ENCODE assay signal across 8 mouse cellular contexts in genomic region chr2:3228475-3228874, GRCm38 (mm10). TPM values are rescaled to one million over a fixed set of nuclear protein-coding genes. Genes with fewer than 3 reads are reported as not detected.
DNase-seq lines count a peak whose midpoint lies in the region; ATAC-seq lines count a peak whose summit lies in the region.
"Had no signal": no experiment of that assay in that cellular context is flagged by ENCODE, and none has a peak within 500 bp of the region (broad histone marks: within the 10 kb centered on the region; RNA-seq: fewer than 3 reads in every experiment).

No protein-coding gene starts in this region.

- H3K4me2 ChIP-seq in lung, embryonic 16.5 days (ENCODE audit: low read depth, low read length): no peak overlapping the region

- H3K27me3 ChIP-seq in lung, embryonic 16.5 days (ENCODE audit: control insufficient read depth, insufficient read depth, low read depth, low read length): no peaks in the 10 kb centered on the region

- H3K27ac ChIP-seq in lung, embryonic 16.5 days (ENCODE audit: low read length): no peak overlapping the region

- H3K4me3 ChIP-seq in lung, embryonic 16.5 days (ENCODE audit: low read length): no peak overlapping the region
- H3K4me3 ChIP-seq: erythroblast, embryonic 14.5 days had no signal

- H3K4me1 ChIP-seq in lung, embryonic 16.5 days (replicated peaks; ENCODE audit: control insufficient read depth, insufficient read depth, low read length): no peaks in the 10 kb centered on the region

- no peaks in the 10 kb centered on the region for H3K9me3 ChIP-seq in lung, embryonic 16.5 days (ENCODE audit: control insufficient read depth, low read length)

- 70% methylated on average over 4 of the region's 4 CpGs for WGBS in lung, embryonic 16.5 days

- peak; percentile 16 for DNase-seq in layer of hippocampus, adult 11-12 months (ENCODE audit: low spot score)
- no peak for DNase-seq in layer of hippocampus, postnatal 25 days (ENCODE audit: extremely low spot score in 1 of 2, low spot score in 1 of 2)
- peak; percentile 77 for DNase-seq in ZHBTc4 (ENCODE audit: low read depth, low spot score)
- peak; percentile 23 for DNase-seq in heart, postnatal 4 days
- no peak for DNase-seq in urinary bladder, postnatal 14 days (ENCODE audit: low spot score)
- DNase-seq in urinary bladder, postnatal 25 days (ENCODE audit: low spot score): no peak

- H3K9ac ChIP-seq in lung, embryonic 16.5 days (ENCODE audit: low read length): no peak overlapping the region

- H3K36me3 ChIP-seq in lung, embryonic 16.5 days (ENCODE audit: control insufficient read depth, insufficient read depth, low read length): peaks cover 18% of the 10 kb centered on the region

- peak; percentile 49; the same call in 1 of the 2 replicates for ATAC-seq in lung, embryonic 16.5 days (ENCODE audit: low read depth)

RNA-seq across cellular contexts. Expression of gene Nmt2, which starts 55.5 kb away (rescaled TPM):
- total RNA-seq in layer of hippocampus, postnatal 25 days (2021): 10 to 100 TPM; 80.1 to 87.2 TPM
- total RNA-seq in heart, postnatal 4 days (2021): 10 to 100 TPM; 19.2 to 19.9 TPM
- 38.8 and 42.5 TPM in 2 replicates for polyA plus RNA-seq in lung, embryonic 16.5 days (2015; fragmentation: Nextera tagmentation; extraction: Ambion mirVana)

Comparison
In these comparisons a context has a peak if more than half of its experiments do, and no peak if none do; other contexts are left out.
1. DNase-seq: peak in layer of hippocampus, adult 11-12 months (single experiment), ZHBTc4 (single experiment) and heart, postnatal 4 days (single experiment); none in layer of hippocampus, postnatal 25 days (0 of 2), urinary bladder, postnatal 14 days (single experiment) and urinary bladder, postnatal 25 days (single experiment).